Mouse (Mus musculus) left cerebral cortex, postnatal 10 days (tissue): ENCODE results near the gene Gm20721. TPM values are rescaled to one million over a fixed set of nuclear protein-coding genes. Genes with fewer than 3 reads are reported as not detected.
A peak's percentile ranks its signal among the peaks of the same experiment; 100 is the strongest.
"Not testable (repeated sequence)": the region's sequence is repeated elsewhere in the genome, so short reads cannot be mapped to it uniquely, and the experiment has no call there.

ENCODE experiments used
- DNase-seq, 2 experiments: peaks; one replicate each; pipeline ENCODE4 v3.0.0; 2021 to 2022; ENCODE audit warnings: low spot score in 2 of 2, mixed read lengths in 1 of 2; ENCODE audit errors: extremely low spot score in 1 of 2
- intact Hi-C: fragments of 180-260 bp; cut with DNase I; formaldehyde crosslinking; loops from one replicate; pipeline ENCODE4 v1.15.1; 2025
- total RNA-seq, 2 experiments: library from RNA; stranded (reverse); gene quantifications; 2 replicates each; pipeline ENCODE4 v1.2.3; 2021

Gene Gm20721
- total RNA-seq, 2 experiments from 2014 or later: 2.2 to 2.6 TPM

DNA sequence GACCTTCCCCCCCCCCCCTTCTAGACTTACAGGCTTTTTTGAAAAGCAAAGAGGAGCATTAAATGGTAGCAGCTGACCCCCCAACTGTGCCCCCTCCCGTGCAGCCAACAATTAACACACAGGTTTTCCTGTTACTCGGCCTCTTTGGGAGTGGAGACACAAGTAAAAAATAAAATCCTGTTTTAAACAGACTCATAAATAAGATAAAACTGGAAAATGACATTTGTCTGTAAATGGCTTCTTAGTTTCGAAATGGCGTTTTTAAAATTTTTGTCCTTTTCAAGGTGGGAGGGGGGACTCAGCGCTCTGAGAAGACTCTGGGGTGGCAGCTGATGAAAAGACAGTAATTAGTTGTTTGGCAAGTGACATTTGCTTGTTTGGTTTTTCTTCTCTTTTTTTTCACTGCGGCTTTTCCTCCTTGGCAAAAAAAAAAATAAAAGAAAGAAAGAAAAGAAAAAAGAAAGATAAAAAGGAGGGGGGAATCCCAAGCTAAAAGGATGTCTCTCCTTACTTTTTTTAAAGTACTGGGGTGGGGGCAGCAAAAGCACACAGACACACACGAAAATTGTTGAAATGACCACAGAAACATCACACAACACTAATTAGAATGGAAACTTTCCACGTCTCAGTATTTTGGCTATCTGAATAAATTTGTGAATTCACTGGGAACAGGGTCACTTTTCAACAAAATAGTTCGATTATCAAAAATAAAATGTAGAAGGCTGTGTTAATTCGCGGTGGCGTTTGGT, 15.1 kb downstream of the Gm20721 start:
- intact Hi-C loops: loop anchor here (5.0 kb wide), 2 partner anchors 86 to 136 kb away; partner anchors contain the start of gene Nelfcd
- no peak for DNase-seq

- DNase-seq: peak in 1 of 2 experiments; percentile 88
- intact Hi-C loops: loop anchor here (5.0 kb wide), 2 partner anchors 87 to 137 kb away; partner anchors contain the start of gene Nelfcd
These were observed 15.8 kb downstream of the Gm20721 start for GRCm38 (mm10) chr2:174330616-174331191.

- intact Hi-C loops: loop anchor here (5.0 kb wide), 4 partner anchors 87 to 342 kb away; partner anchors contain the start of gene Nelfcd
- DNase-seq: peak; percentile 63 to 93
These were observed 16.6 kb downstream of the Gm20721 start for GRCm38 (mm10) chr2:174329663-174330615.

GRCm38 (mm10) chr2:174328926-174329662, 17.4 kb downstream of the Gm20721 start:
- intact Hi-C loops: loop anchor here (5.0 kb wide), 2 partner anchors 203 to 343 kb away; no protein-coding TSS in a partner anchor
- peak in 1 of 2 experiments; percentile 63 for DNase-seq

DNA sequence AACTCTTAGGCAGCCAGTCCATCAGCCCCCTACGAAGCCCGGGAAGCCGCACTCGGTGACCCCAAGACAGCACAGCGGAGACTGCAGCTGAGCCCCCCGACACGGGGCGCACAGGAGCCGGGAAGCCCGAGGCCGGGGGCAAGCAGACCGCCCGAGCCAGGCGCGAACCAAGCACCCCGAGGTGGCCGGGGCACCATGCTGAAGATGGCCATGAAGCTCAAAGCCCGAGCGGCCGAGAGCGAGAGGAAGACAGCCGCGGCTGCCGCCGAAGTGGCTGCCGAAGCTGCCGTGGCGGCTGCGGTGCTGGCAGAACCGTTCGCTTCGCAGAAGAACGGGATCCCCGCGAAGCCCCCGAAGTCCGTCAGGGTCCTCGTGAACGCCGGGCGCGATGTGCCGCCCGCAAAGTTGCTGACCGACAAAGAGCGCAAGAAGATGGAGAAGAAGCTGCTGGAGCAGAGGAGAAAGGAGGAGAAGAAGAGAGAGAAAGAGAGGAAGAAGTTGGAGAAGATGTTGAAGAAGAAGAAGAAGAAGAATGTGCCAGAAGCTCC, 18.1 kb downstream of the Gm20721 start:
- DNase-seq: peak in 1 of 2 experiments; percentile 50
- intact Hi-C loops: loop anchor here (5.0 kb wide), 2 partner anchors 204 to 344 kb away; no protein-coding TSS in a partner anchor

DNA sequence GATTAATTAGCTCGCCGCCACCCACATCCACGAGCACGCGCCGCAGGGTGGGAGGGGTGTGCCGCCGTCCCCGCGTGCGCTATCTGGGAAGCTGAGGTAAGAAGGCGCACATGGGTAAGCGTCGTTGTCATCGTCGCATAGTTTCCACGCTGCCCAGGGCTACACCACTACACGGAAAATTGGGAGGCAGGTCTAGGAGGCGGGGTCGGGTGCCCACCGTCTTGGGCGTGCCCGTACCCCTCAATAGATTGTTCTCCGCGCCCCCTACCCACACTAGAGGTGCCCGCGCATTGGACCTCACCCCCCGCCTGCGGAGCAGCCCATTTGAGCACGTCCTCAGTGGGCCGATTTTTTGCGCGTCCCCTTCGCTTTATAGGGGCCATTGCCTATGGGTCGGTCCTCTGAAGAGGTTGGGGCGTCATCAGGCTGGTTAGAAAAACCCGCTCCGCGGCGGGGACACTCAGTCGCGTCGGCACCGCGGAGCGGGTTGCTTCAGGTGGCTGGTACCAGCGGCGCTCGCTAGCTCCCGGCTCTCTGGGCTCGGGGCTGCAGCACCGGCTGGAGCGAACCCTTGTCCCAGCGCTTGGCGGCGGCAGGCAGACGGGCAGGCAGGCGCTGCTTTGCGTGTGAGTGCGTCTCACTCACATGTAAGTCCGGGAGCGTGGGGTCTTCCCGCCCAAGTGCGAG, 19.1 kb downstream of the Gm20721 start:
- DNase-seq: peak; percentile 64 to 83
- intact Hi-C loops: loop anchor here (5.0 kb wide), 2 partner anchors 205 to 345 kb away; no protein-coding TSS in a partner anchor

DNA sequence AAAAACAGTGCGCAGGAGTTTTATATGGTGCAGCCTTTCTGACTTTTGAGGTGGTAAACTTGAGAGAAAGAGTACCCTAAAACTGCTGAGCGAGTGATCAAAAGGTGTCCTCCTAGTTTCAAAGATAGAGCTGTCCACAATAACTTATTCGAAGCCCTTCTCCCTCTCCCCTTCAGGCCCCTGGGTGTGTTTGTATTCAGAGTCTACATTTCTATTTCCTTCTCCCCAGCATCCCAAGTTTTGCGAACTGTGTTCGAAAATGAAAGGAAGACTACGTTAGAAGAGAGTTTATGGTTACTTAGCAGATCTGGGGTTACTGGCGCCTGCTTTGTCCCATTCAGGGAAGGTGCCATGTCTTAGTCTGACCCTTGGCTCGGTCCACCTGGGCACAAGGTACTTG, 20.0 kb downstream of the Gm20721 start:
- no peak for DNase-seq
- intact Hi-C loops: loop anchor here (5.0 kb wide), 2 partner anchors 206 to 346 kb away; no protein-coding TSS in a partner anchor

GRCm38 (mm10) chr2:174325989-174326388, 20.5 kb downstream of the Gm20721 start:
- intact Hi-C loops: loop anchor here (5.0 kb wide), 2 partner anchors 206 to 346 kb away; no protein-coding TSS in a partner anchor
- DNase-seq: no peak

DNA sequence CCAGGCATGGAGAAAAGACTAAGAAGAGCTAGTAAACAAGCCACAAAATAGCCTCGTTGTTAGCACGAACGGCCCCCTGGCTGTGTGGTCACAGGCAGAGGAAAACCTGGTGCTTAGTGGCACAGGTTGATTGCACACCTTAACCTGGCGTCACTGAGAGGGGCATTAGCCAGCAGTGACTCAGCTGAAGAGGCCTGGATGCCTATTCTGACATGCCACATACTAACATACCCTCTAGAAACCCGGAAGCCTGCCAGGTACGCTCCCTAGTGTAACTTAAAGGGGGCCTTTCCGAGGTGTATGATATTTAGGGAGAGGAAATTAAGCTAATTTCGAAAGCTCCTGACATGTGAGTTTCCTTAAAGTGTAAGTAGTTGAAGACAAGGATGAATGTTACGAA, 29.9 kb downstream of the Gm20721 start:
- intact Hi-C loops: no loop called here
- no peak for DNase-seq

- intact Hi-C loops, DNase-seq: not testable (repeated sequence)
These were observed 31.1 kb downstream of the Gm20721 start for GRCm38 (mm10) chr2:174315445-174315844.

- DNase-seq: no peak
- intact Hi-C loops: loop anchor here (1.0 kb wide), 1 partner anchor 362 kb away; no protein-coding TSS in a partner anchor
These were observed 33.9 kb downstream of the Gm20721 start for GRCm38 (mm10) chr2:174312661-174313060.

GRCm38 (mm10) chr2:174312118-174312647, 34.3 kb downstream of the Gm20721 start:
- intact Hi-C loops: loop anchor here (1.0 kb wide), 1 partner anchor 362 kb away; no protein-coding TSS in a partner anchor
- peak; percentile 79 to 80 for DNase-seq

DNA sequence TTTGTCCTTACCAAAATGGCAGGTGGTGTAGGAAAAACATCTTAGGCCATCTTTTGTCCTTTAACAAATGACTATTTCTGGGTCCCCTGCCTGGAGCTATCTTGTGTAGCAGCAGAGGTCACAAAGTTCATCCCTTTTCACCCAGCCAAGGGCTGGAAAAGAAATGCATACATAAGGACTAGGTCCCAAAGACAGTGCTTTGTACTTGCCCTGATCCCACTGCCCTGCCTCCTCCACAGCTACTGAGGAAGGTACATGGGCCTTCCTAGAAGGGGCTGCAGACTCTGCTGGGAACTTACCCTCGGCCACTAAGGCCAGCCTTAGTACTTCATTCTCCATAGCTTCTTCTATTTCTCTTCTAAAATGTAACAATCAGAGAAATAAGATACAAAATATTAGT, 34.9 kb downstream of the Gm20721 start:
- intact Hi-C loops: loop anchor here (1.0 to 2.0 kb wide), 3 partner anchors 363 to 589 kb away; no protein-coding TSS in a partner anchor

GRCm38 (mm10) chr2:174310913-174311514, 35.5 kb downstream of the Gm20721 start:
- intact Hi-C loops: loop anchor here (1.0 to 2.0 kb wide), 2 partner anchors 548 to 589 kb away; no protein-coding TSS in a partner anchor
- DNase-seq: peak; percentile 60 to 65

More for the DNA sequence above, 34.9 kb downstream of the Gm20721 start:
- DNase-seq: no peak

GRCm38 (mm10) chr2:174307903-174308302, 38.6 kb downstream of the Gm20721 start:
- DNase-seq: no peak
- intact Hi-C loops: no loop called here

- no peak for DNase-seq
- intact Hi-C loops: no loop called here
These were observed 40.9 kb downstream of the Gm20721 start for GRCm38 (mm10) chr2:174305646-174306045.
